Mouse (Mus musculus) bone marrow, adult 2 months (tissue): ENCODE results near the gene Rdh8.

Experiments
- CTCF ChIP-seq: fragments of 200-500 bp; IDR thresholded peaks from 2 replicates; pipeline ENCODE4 v1.5.1; 2011; ENCODE audit warnings: low read length, control low read depth; ENCODE audit not compliant: control insufficient read depth, insufficient read depth
- POLR2A ChIP-seq: fragments of 200-500 bp; IDR thresholded peaks from 2 replicates; pipeline ENCODE4 v1.6.1; 2011; ENCODE audit warnings: low read depth, mild to moderate bottlenecking, control low read depth, low read length, borderline replicate concordance; ENCODE audit not compliant: control insufficient read depth

GRCm38 (mm10) chr9:20837184-20837947 lies 19.1 kb downstream of the Rdh8 start:
- TF ChIP-seq CTCF (no peak), POLR2A (no peak)
